Comparison of ENCODE assay signal across 7 mouse cellular contexts in the genomic region with DNA sequence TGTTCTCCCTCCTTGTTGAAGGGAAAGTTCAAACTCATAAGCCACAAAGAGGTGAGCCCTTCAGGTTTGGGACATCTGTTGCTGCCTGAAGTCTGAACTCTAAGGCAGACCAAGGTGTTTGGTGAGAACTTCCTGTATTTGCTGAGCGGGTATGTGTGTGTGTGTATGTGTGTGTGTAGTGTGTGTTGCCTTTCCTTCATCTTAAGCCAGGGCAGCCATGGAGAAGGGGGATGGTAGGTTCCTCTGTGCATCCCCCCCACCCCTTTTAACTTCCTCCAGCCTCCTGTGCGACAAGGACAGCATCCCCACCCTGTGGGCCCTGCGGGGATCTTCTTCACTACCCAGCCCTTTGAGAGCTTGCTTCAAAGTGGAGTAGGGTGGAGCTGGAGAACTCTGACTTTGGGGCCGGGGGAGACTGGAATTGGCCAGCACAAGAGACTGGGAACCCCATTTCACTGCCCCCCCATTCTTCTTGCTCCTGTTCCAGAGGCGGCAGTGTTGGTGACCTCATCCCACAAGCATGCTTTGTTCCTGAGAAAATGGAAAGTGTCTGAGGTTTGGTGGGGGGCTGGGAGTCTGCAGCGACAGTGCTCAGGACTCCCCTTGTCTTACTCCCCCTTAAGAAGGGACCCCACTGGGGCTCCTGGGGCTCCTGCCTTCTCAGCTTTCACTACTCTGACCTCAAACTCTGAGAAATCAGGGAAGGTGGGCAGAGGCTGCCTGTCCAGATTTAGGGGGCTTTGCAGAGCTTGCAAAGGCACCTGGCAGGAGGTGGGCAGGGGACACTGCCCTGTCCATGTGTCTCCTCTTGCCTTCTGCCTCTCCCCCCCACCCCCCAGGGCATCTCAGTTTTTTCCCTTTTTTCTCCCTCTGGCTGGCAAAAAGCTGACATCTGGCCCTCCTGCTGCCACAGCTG. TPM values are rescaled to one million over a fixed set of nuclear protein-coding genes. Genes with fewer than 3 reads are reported as not detected.
DNase-seq lines count a peak whose midpoint lies in the region; ATAC-seq and TF ChIP-seq lines count a peak whose summit lies in the region.

No protein-coding gene starts in this region.

- peaks cover 44% of the 10 kb centered on the region for H3K36me3 ChIP-seq in C2C12 (ENCODE audit: control insufficient read depth, insufficient read depth)
- H3K36me3 ChIP-seq in embryonic facial prominence, embryonic 14.5 days (ENCODE audit: control insufficient read depth, insufficient read depth, low read length): peaks cover 28% of the 10 kb centered on the region
- peaks cover 20% of the 10 kb centered on the region for H3K36me3 ChIP-seq in intestine, embryonic 14.5 days (ENCODE audit: control insufficient read depth, insufficient read depth, low read length)
- no peaks in the 10 kb centered on the region for H3K36me3 ChIP-seq in midbrain, postnatal 0 days (ENCODE audit: insufficient read depth, low read length)

- peak overlapping the region; percentile 62 for H3K4me3 ChIP-seq in C2C12 (ENCODE audit: insufficient read depth, poor library complexity, severe bottlenecking)
- H3K4me3 ChIP-seq in embryonic facial prominence, embryonic 14.5 days (ENCODE audit: low read depth, low read length): peak overlapping the region; percentile 20
- peak overlapping the region; percentile 12; the same call in 1 of the 2 replicates for H3K4me3 ChIP-seq in intestine, embryonic 14.5 days (ENCODE audit: low read depth, low read length)
- no peak overlapping the region for H3K4me3 ChIP-seq in midbrain, postnatal 0 days (ENCODE audit: low read depth, low read length)

- ATAC-seq in embryonic facial prominence, embryonic 14.5 days (ENCODE audit: low read depth): no peak
- ATAC-seq in intestine, embryonic 14.5 days (replicated peaks; ENCODE audit: low FRiP score, low TSS enrichment, low read depth): no peak
- no peak for ATAC-seq in midbrain, postnatal 0 days (ENCODE audit: low FRiP score)
- ATAC-seq in erythroblast, adult 5-6 weeks (replicated peaks; ENCODE audit: low FRiP score, poor library complexity, severe bottlenecking): no peak

- H3K79me2 ChIP-seq in C2C12 (ENCODE audit: control insufficient read depth, insufficient read depth): peaks cover 76% of the 10 kb centered on the region

- peak overlapping the region; percentile 90 for H3K27ac ChIP-seq in embryonic facial prominence, embryonic 14.5 days (replicated peaks; ENCODE audit: low read depth, low read length)
- H3K27ac ChIP-seq in intestine, embryonic 14.5 days (ENCODE audit: low read depth): peak overlapping the region; percentile 79
- peak overlapping the region; percentile 8; the same call in 1 of the 2 replicates for H3K27ac ChIP-seq in midbrain, postnatal 0 days (ENCODE audit: low read depth, low read length)

- WGBS in embryonic facial prominence, embryonic 14.5 days: 7% methylated on average over 6 of the region's 6 CpGs
- WGBS in intestine, embryonic 14.5 days: 8% methylated on average over 6 of the region's 6 CpGs
- WGBS in midbrain, postnatal 0 days: 15% methylated on average over 6 of the region's 6 CpGs

- no peaks in the 10 kb centered on the region for H3K9me3 ChIP-seq in embryonic facial prominence, embryonic 14.5 days (ENCODE audit: control insufficient read depth, low read length)
- H3K9me3 ChIP-seq in intestine, embryonic 14.5 days (ENCODE audit: control insufficient read depth, low read length): no peaks in the 10 kb centered on the region
- H3K9me3 ChIP-seq in midbrain, postnatal 0 days (ENCODE audit: low read length): no peaks in the 10 kb centered on the region

- peaks cover 65% of the 10 kb centered on the region for H3K79me3 ChIP-seq in C2C12 (ENCODE audit: low read depth)

- no peaks in the 10 kb centered on the region for H3K27me3 ChIP-seq in C2C12 (ENCODE audit: control insufficient read depth, insufficient read depth, insufficient read length)
- no peaks in the 10 kb centered on the region for H3K27me3 ChIP-seq in embryonic facial prominence, embryonic 14.5 days (replicated peaks; ENCODE audit: control insufficient read depth, insufficient read depth, low read length)
- no peaks in the 10 kb centered on the region for H3K27me3 ChIP-seq in intestine, embryonic 14.5 days (replicated peaks; ENCODE audit: control insufficient read depth, insufficient read depth, low read length)
- no peaks in the 10 kb centered on the region for H3K27me3 ChIP-seq in midbrain, postnatal 0 days (ENCODE audit: insufficient read depth, low read length)

- peak; percentile 65 for DNase-seq in 3T3-L1 (ENCODE audit: low read depth, low spot score)
- DNase-seq in embryonic facial prominence, embryonic 14.5 days (ENCODE audit: low spot score): peak; percentile 80
- no peak for DNase-seq in intestine, embryonic 14.5 days (ENCODE audit: low spot score)
- no peak for DNase-seq in midbrain, postnatal 0 days (ENCODE audit: low spot score)
- DNase-seq in layer of hippocampus, adult 9-10 months (ENCODE audit: low spot score): no peak

- H3K4me2 ChIP-seq in embryonic facial prominence, embryonic 14.5 days (ENCODE audit: low read depth, low read length): peak overlapping the region; percentile 77
- peak overlapping the region; percentile 52 for H3K4me2 ChIP-seq in intestine, embryonic 14.5 days (ENCODE audit: low read length)
- no peak overlapping the region for H3K4me2 ChIP-seq in midbrain, postnatal 0 days (ENCODE audit: low read depth, low read length, poor library complexity, severe bottlenecking)

- H3ac ChIP-seq in C2C12 (ENCODE audit: control insufficient read depth, insufficient read length, low read depth): peak overlapping the region; percentile 58

- no peak for TF ChIP-seq CTCF in C2C12 (IDR thresholded peaks at IDR 0.05; ENCODE audit: control insufficient read depth, insufficient read depth, insufficient read length)
- no peak for TF ChIP-seq CTCF in midbrain, postnatal 0 days (IDR thresholded peaks at IDR 0.05)

- H3K4me1 ChIP-seq in embryonic facial prominence, embryonic 14.5 days (ENCODE audit: control insufficient read depth, insufficient read depth, low read length): peaks cover 44% of the 10 kb centered on the region
- peaks cover 53% of the 10 kb centered on the region for H3K4me1 ChIP-seq in intestine, embryonic 14.5 days (replicated peaks; ENCODE audit: control insufficient read depth, insufficient read depth, low read length)
- H3K4me1 ChIP-seq in midbrain, postnatal 0 days (ENCODE audit: insufficient read depth, low read length): peaks cover 7% of the 10 kb centered on the region; the same call in 1 of the 2 replicates

- H3K9ac ChIP-seq in embryonic facial prominence, embryonic 14.5 days (ENCODE audit: low read depth, low read length): peak overlapping the region; percentile 56
- H3K9ac ChIP-seq in intestine, embryonic 14.5 days (ENCODE audit: low read length): peak overlapping the region; percentile 1; the same call in 1 of the 2 replicates
- no peak overlapping the region for H3K9ac ChIP-seq in midbrain, postnatal 0 days (replicated peaks; ENCODE audit: low read length, poor library complexity, severe bottlenecking)

RNA-seq across cellular contexts. Expression of gene Fhl3, which starts 3.6 kb away (rescaled TPM):
- polyA plus RNA-seq in C2C12 (2012; fragmentation: generic; extraction: Trizol): 206 TPM
- polyA plus RNA-seq in embryonic facial prominence, embryonic 14.5 days (2014; fragmentation: Nextera tagmentation; extraction: Ambion mirVana): 15.7 and 18.2 TPM in 2 replicates
- polyA plus RNA-seq in intestine, embryonic 14.5 days (2014; fragmentation: Nextera tagmentation; extraction: Ambion mirVana): 12.9 and 13.6 TPM in 2 replicates
- 5.0 and 6.9 TPM in 2 replicates for total RNA-seq in midbrain, postnatal 0 days (2014; rRNA removed)
- polyA plus RNA-seq in midbrain, postnatal 0 days (2015; fragmentation: Nextera tagmentation; extraction: Ambion mirVana): 1.7 and 2.0 TPM in 2 replicates
- total RNA-seq in erythroblast, adult 5-6 weeks (2015; ENCODE audit: low replicate concordance): 4.2 and 7.5 TPM in 2 replicates
- total RNA-seq in erythroblast, adult 5-6 weeks (2017; ENCODE audit: low replicate concordance): 0.77 and 1.3 TPM in 2 replicates

RNA-seq across cellular contexts. Expression of gene Sf3a3, which starts 10.4 kb away (rescaled TPM):
- 71.6 TPM for polyA plus RNA-seq in C2C12 (2012; fragmentation: generic; extraction: Trizol)
- 110 and 118 TPM in 2 replicates for polyA plus RNA-seq in embryonic facial prominence, embryonic 14.5 days (2014; fragmentation: Nextera tagmentation; extraction: Ambion mirVana)
- 142 and 164 TPM in 2 replicates for polyA plus RNA-seq in intestine, embryonic 14.5 days (2014; fragmentation: Nextera tagmentation; extraction: Ambion mirVana)
- 32.8 and 34.3 TPM in 2 replicates for total RNA-seq in midbrain, postnatal 0 days (2014; rRNA removed)
- 73.8 and 75.9 TPM in 2 replicates for polyA plus RNA-seq in midbrain, postnatal 0 days (2015; fragmentation: Nextera tagmentation; extraction: Ambion mirVana)
- total RNA-seq in erythroblast, adult 5-6 weeks (2015; ENCODE audit: low replicate concordance): 14.2 and 24.2 TPM in 2 replicates
- 26.2 and 34.7 TPM in 2 replicates for total RNA-seq in erythroblast, adult 5-6 weeks (2017; ENCODE audit: low replicate concordance)

RNA-seq across cellular contexts. Expression of gene Utp11, which starts 10.7 kb away (rescaled TPM):
- polyA plus RNA-seq in C2C12 (2012; fragmentation: generic; extraction: Trizol): 29.7 TPM
- 58.6 and 62.7 TPM in 2 replicates for polyA plus RNA-seq in embryonic facial prominence, embryonic 14.5 days (2014; fragmentation: Nextera tagmentation; extraction: Ambion mirVana)
- polyA plus RNA-seq in intestine, embryonic 14.5 days (2014; fragmentation: Nextera tagmentation; extraction: Ambion mirVana): 57.6 and 65.6 TPM in 2 replicates
- 10.3 and 10.9 TPM in 2 replicates for total RNA-seq in midbrain, postnatal 0 days (2014; rRNA removed)
- polyA plus RNA-seq in midbrain, postnatal 0 days (2015; fragmentation: Nextera tagmentation; extraction: Ambion mirVana): 30.7 and 31.7 TPM in 2 replicates
- 6.7 and 20.8 TPM in 2 replicates for total RNA-seq in erythroblast, adult 5-6 weeks (2015; ENCODE audit: low replicate concordance)
- 4.5 and 15.1 TPM in 2 replicates for total RNA-seq in erythroblast, adult 5-6 weeks (2017; ENCODE audit: low replicate concordance)

RNA-seq across cellular contexts. Expression of gene Inpp5b, which starts 37.5 kb away (rescaled TPM):
- 13.8 TPM for polyA plus RNA-seq in C2C12 (2012; fragmentation: generic; extraction: Trizol)
- 23.7 and 29.5 TPM in 2 replicates for polyA plus RNA-seq in embryonic facial prominence, embryonic 14.5 days (2014; fragmentation: Nextera tagmentation; extraction: Ambion mirVana)
- 29.4 and 31.2 TPM in 2 replicates for polyA plus RNA-seq in intestine, embryonic 14.5 days (2014; fragmentation: Nextera tagmentation; extraction: Ambion mirVana)
- total RNA-seq in midbrain, postnatal 0 days (2014; rRNA removed): 19.0 and 20.5 TPM in 2 replicates
- 14.3 and 16.0 TPM in 2 replicates for polyA plus RNA-seq in midbrain, postnatal 0 days (2015; fragmentation: Nextera tagmentation; extraction: Ambion mirVana)
- 27.3 and 37.0 TPM in 2 replicates for total RNA-seq in erythroblast, adult 5-6 weeks (2015; ENCODE audit: low replicate concordance)
- 15.2 and 15.8 TPM in 2 replicates for total RNA-seq in erythroblast, adult 5-6 weeks (2017; ENCODE audit: low replicate concordance)

RNA-seq across cellular contexts. Expression of gene Pou3f1, which starts 47.5 kb away (rescaled TPM):
- 0.01 TPM for polyA plus RNA-seq in C2C12 (2012; fragmentation: generic; extraction: Trizol)
- polyA plus RNA-seq in embryonic facial prominence, embryonic 14.5 days (2014; fragmentation: Nextera tagmentation; extraction: Ambion mirVana): 1.2 and 1.7 TPM in 2 replicates
- polyA plus RNA-seq in intestine, embryonic 14.5 days (2014; fragmentation: Nextera tagmentation; extraction: Ambion mirVana): 0.17 and 0.27 TPM in 2 replicates
- total RNA-seq in midbrain, postnatal 0 days (2014; rRNA removed): 17.7 and 19.8 TPM in 2 replicates
- polyA plus RNA-seq in midbrain, postnatal 0 days (2015; fragmentation: Nextera tagmentation; extraction: Ambion mirVana): 11.4 and 11.5 TPM in 2 replicates
- not detected in 2 replicates for total RNA-seq in erythroblast, adult 5-6 weeks (2015; ENCODE audit: low replicate concordance)
- total RNA-seq in erythroblast, adult 5-6 weeks (2017; ENCODE audit: low replicate concordance): not detected in 2 replicates

Comparison
In these comparisons a context has a peak if more than half of its experiments do, and no peak if none do; other contexts are left out.
1. DNase-seq: peak in 3T3-L1 (single experiment) and embryonic facial prominence, embryonic 14.5 days (single experiment); none in intestine, embryonic 14.5 days (single experiment), midbrain, postnatal 0 days (single experiment) and layer of hippocampus, adult 9-10 months (single experiment).
2. H3K27ac ChIP-seq: peak in every context shown above with its lines; median percentile 90 in embryonic facial prominence, embryonic 14.5 days; 79 in intestine, embryonic 14.5 days; 8 in midbrain, postnatal 0 days.
3. RNA of gene Fhl3, which starts 3.6 kb away (polyA plus RNA-seq): 206 TPM in C2C12 (single experiment); 15.7 to 18.2 TPM in embryonic facial prominence, embryonic 14.5 days, 12.9 to 13.6 TPM in intestine, embryonic 14.5 days and 1.7 to 2.0 TPM in midbrain, postnatal 0 days; every median in the first group is over 10 times any median in the second.